Mouse (Mus musculus) cerebellum, adult 9-11 months (tissue): ENCODE data around the gene Dennd5b.

Experiments
- DNase-seq: peaks from one replicate; pipeline ENCODE4 v3.0.0; 2022

Gene Dennd5b

GRCm38 (mm10) chr6:149100174-149101075, 1.1 kb downstream of the Dennd5b start:
- peak; percentile 78 for DNase-seq

- DNase-seq: no peak
Observed at GRCm38 (mm10) chr6:149098993-149099392, 2.5 kb downstream of the Dennd5b start.

GRCm38 (mm10) chr6:149097276-149097675, 4.2 kb downstream of the Dennd5b start:
- no peak for DNase-seq

- DNase-seq: no peak
Observed at GRCm38 (mm10) chr6:149096233-149096632, 5.2 kb downstream of the Dennd5b start.

GRCm38 (mm10) chr6:149095389-149095788, 6.1 kb downstream of the Dennd5b start:
- DNase-seq: peak; percentile 48

- no peak for DNase-seq
Observed at GRCm38 (mm10) chr6:149094555-149094954, 6.9 kb downstream of the Dennd5b start.

GRCm38 (mm10) chr6:149093465-149093864, 8.0 kb downstream of the Dennd5b start:
- DNase-seq: no peak

- DNase-seq: no peak
Observed at GRCm38 (mm10) chr6:149092406-149092805, 9.1 kb downstream of the Dennd5b start.

- DNase-seq: no peak
Observed at GRCm38 (mm10) chr6:149077136-149077808, 24.2 kb downstream of the Dennd5b start.

GRCm38 (mm10) chr6:149073854-149074253, 27.6 kb downstream of the Dennd5b start:
- DNase-seq: no peak

GRCm38 (mm10) chr6:149072873-149073272, 28.6 kb downstream of the Dennd5b start:
- DNase-seq: no peak

- DNase-seq: no peak
Observed at GRCm38 (mm10) chr6:149070592-149071124, 30.8 kb downstream of the Dennd5b start.

- no peak for DNase-seq
Observed at GRCm38 (mm10) chr6:149063382-149063781, 38.1 kb downstream of the Dennd5b start.

- DNase-seq: no peak
Observed at GRCm38 (mm10) chr6:149060670-149061387, 40.7 kb downstream of the Dennd5b start.

GRCm38 (mm10) chr6:149057947-149058391, 43.5 kb downstream of the Dennd5b start:
- DNase-seq: peak; percentile 56

GRCm38 (mm10) chr6:149054780-149055179, 46.7 kb downstream of the Dennd5b start:
- DNase-seq: no peak

GRCm38 (mm10) chr6:149050978-149051723, 50.3 kb downstream of the Dennd5b start:
- DNase-seq: no peak

GRCm38 (mm10) chr6:149040099-149040498, 61.4 kb downstream of the Dennd5b start:
- no peak for DNase-seq

GRCm38 (mm10) chr6:149032198-149032597, 69.3 kb downstream of the Dennd5b start:
- DNase-seq: no peak

GRCm38 (mm10) chr6:149031377-149031776, 70.1 kb downstream of the Dennd5b start:
- DNase-seq: no peak

- no peak for DNase-seq
Observed at GRCm38 (mm10) chr6:149018431-149018830, 83.0 kb downstream of the Dennd5b start.

- no peak for DNase-seq
Observed at GRCm38 (mm10) chr6:149010766-149011301, 90.6 kb downstream of the Dennd5b start.
